Mouse (Mus musculus) small intestine, adult 10 weeks (tissue): Measurements from ENCODE around the gene Sis. TPM values are rescaled to one million over a fixed set of nuclear protein-coding genes. Genes with fewer than 3 reads are reported as not detected.

Experiments
- polyA plus RNA-seq: library from polyadenylated mRNA; stranded (reverse); fragments of 350-450 nt; fragmentation: Illumina TruSeq; extraction: RNeasy Lipid Tissue Mini Kit (QIAGEN cat#74804); gene quantifications from one replicate; pipeline ENCODE4 v1.2.3, GENCODE M21; 2014; ENCODE audit warnings: low replicate concordance

Gene Sis
- polyA plus RNA-seq = 9,515 TPM

DNA sequence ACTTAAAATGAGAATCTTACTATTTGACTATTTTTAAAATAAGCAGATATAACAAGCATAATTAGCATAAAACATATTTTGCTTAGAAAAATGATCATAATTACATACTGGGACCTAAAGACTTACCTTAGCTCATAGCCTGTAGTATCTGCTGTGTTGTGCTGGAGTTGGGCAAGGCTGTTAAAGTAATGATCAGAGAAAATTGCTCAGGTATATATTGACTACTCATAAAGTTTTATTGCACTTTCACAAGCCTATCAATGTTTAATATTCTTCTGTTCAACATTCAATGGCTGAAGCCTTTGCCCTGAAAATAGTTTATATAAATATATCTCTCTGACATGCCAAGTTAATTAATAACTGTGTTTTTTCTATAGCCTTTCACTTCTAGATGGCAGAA, at the start of gene Sis:
Sis (minus strand) TSS at position 189 of the 400 bp plus-strand sequence.

Other genes with a start within 250 kb of the Sis start
- 0.37 TPM for gene Slitrk3, start 89.9 kb upstream of the Sis start, polyA plus RNA-seq